Mouse (Mus musculus): ENCODE data around the gene Tspyl4. TPM values are rescaled to one million over a fixed set of nuclear protein-coding genes. Genes with fewer than 3 reads are reported as not detected.

Tspyl4 gene
- polyA plus RNA-seq, 1 experiment from 2014 or later = 0.99 TPM

- Histone ChIP-seq H3K36me3 (peaks cover 7% of the 10 kb centered on the region), H3K4me2 (peak overlapping the region; percentile 87), H3K27ac (peak overlapping the region; percentile 85), H3K9ac (peak overlapping the region; percentile 97), H3K9me3 (replicated peaks) (no peaks in the 10 kb centered on the region), H3K27me3 (no peaks in the 10 kb centered on the region), H3K4me1 (replicated peaks) (peaks cover 20% of the 10 kb centered on the region), H3K4me3 (replicated peaks) (peak overlapping the region; percentile 98)
- DNase-seq (no peak), ATAC-seq (ENCODE audit: low read depth) (peak; percentile 57)
- 4% methylated on average over 47 of the region's 47 CpGs for WGBS (ENCODE audit: insufficient replicate concordance)
Observed at GRCm38 (mm10) chr10:34282420-34283238, 14.6 kb upstream of the Tspyl4 start.

GRCm38 (mm10) chr10:34296911-34297298 is 337 bp upstream of the Tspyl4 start:
- H3K27ac ChIP-seq = no peak overlapping the region
- no peaks in the 10 kb centered on the region for H3K9me3 ChIP-seq (replicated peaks)
- no peak for DNase-seq
- no peak overlapping the region for H3K9ac ChIP-seq
- peak overlapping the region; percentile 67 for H3K4me3 ChIP-seq (replicated peaks)
- ATAC-seq (ENCODE audit: low read depth) = no peak
- peak overlapping the region; percentile 92 for H3K4me2 ChIP-seq
- peaks cover 12% of the 10 kb centered on the region; the same call in 1 of the 2 replicates for H3K27me3 ChIP-seq
- H3K36me3 ChIP-seq = no peaks in the 10 kb centered on the region
- 8% methylated on average over 13 of the region's 13 CpGs for WGBS (ENCODE audit: insufficient replicate concordance)
- H3K4me1 ChIP-seq (replicated peaks) = peaks cover 13% of the 10 kb centered on the region

- 44% methylated on average over 25 of the region's 25 CpGs for WGBS (ENCODE audit: insufficient replicate concordance)
- Histone ChIP-seq H3K27ac (no peak overlapping the region), H3K9me3 (replicated peaks) (no peaks in the 10 kb centered on the region), H3K27me3 (peaks cover 12% of the 10 kb centered on the region; the same call in 1 of the 2 replicates), H3K4me1 (replicated peaks) (peaks cover 13% of the 10 kb centered on the region), H3K9ac (peak overlapping the region; percentile 55), H3K36me3 (no peaks in the 10 kb centered on the region), H3K4me3 (replicated peaks) (peak overlapping the region; percentile 67), H3K4me2 (peak overlapping the region; percentile 92)
- DNase-seq (no peak), ATAC-seq (ENCODE audit: low read depth) (no peak)
Observed at GRCm38 (mm10) chr10:34297980-34298753, 925 bp downstream of the Tspyl4 start.

GRCm38 (mm10) chr10:34300368-34300767 is 3.1 kb downstream of the Tspyl4 start:
- no peak overlapping the region for H3K4me2 ChIP-seq
- H3K27me3 ChIP-seq = peaks cover 12% of the 10 kb centered on the region; the same call in 1 of the 2 replicates
- H3K9me3 ChIP-seq (replicated peaks) = no peaks in the 10 kb centered on the region
- H3K4me3 ChIP-seq (replicated peaks) = no peak overlapping the region
- no peak for DNase-seq
- H3K4me1 ChIP-seq (replicated peaks) = peaks cover 13% of the 10 kb centered on the region
- H3K9ac ChIP-seq = no peak overlapping the region
- no peak overlapping the region for H3K27ac ChIP-seq
- no peaks in the 10 kb centered on the region for H3K36me3 ChIP-seq
- ATAC-seq (ENCODE audit: low read depth) = no peak
- 59% methylated on average over 5 of the region's 5 CpGs for WGBS (ENCODE audit: insufficient replicate concordance)

GRCm38 (mm10) chr10:34307070-34307469 is 9.8 kb downstream of the Tspyl4 start:
- ATAC-seq (ENCODE audit: low read depth) = no peak

GRCm38 (mm10) chr10:34309915-34310685 is 12.9 kb downstream of the Tspyl4 start:
- WGBS (ENCODE audit: insufficient replicate concordance) = 55% methylated on average over 9 of the region's 9 CpGs
- Histone ChIP-seq H3K4me2 (no peak overlapping the region), H3K4me3 (replicated peaks) (no peak overlapping the region), H3K4me1 (replicated peaks) (no peaks in the 10 kb centered on the region), H3K36me3 (no peaks in the 10 kb centered on the region), H3K9ac (no peak overlapping the region), H3K27ac (no peak overlapping the region), H3K27me3 (no peaks in the 10 kb centered on the region), H3K9me3 (replicated peaks) (no peaks in the 10 kb centered on the region)
- no peak for DNase-seq
- no peak for ATAC-seq (ENCODE audit: low read depth)

More at GRCm38 (mm10) chr10:34307070-34307469, 9.8 kb downstream of the Tspyl4 start:
- Histone ChIP-seq H3K4me2 (no peak overlapping the region), H3K9me3 (replicated peaks) (no peaks in the 10 kb centered on the region), H3K4me3 (replicated peaks) (no peak overlapping the region), H3K36me3 (no peaks in the 10 kb centered on the region), H3K27ac (no peak overlapping the region), H3K9ac (no peak overlapping the region), H3K4me1 (replicated peaks) (no peaks in the 10 kb centered on the region), H3K27me3 (no peaks in the 10 kb centered on the region)
- no peak for DNase-seq

GRCm38 (mm10) chr10:34312536-34312935 is 15.3 kb downstream of the Tspyl4 start:
- Histone ChIP-seq H3K9me3 (replicated peaks) (no peaks in the 10 kb centered on the region), H3K27me3 (no peaks in the 10 kb centered on the region), H3K4me1 (replicated peaks) (peaks cover 4% of the 10 kb centered on the region), H3K9ac (no peak overlapping the region), H3K27ac (no peak overlapping the region), H3K4me3 (replicated peaks) (no peak overlapping the region), H3K4me2 (no peak overlapping the region), H3K36me3 (no peaks in the 10 kb centered on the region)
- DNase-seq = no peak
- WGBS (ENCODE audit: insufficient replicate concordance) = 64% methylated on average over 3 of the region's 3 CpGs
- no peak for ATAC-seq (ENCODE audit: low read depth)

GRCm38 (mm10) chr10:34316571-34317216 is 19.5 kb downstream of the Tspyl4 start:
- Histone ChIP-seq H3K27ac (no peak overlapping the region), H3K4me3 (replicated peaks) (no peak overlapping the region), H3K9ac (no peak overlapping the region), H3K27me3 (no peaks in the 10 kb centered on the region), H3K9me3 (replicated peaks) (no peaks in the 10 kb centered on the region), H3K4me2 (no peak overlapping the region), H3K36me3 (no peaks in the 10 kb centered on the region), H3K4me1 (replicated peaks) (peaks cover 4% of the 10 kb centered on the region)
- WGBS (ENCODE audit: insufficient replicate concordance) = 13% methylated on average over 3 of the region's 3 CpGs
- DNase-seq (no peak), ATAC-seq (ENCODE audit: low read depth) (peak; percentile 29; the same call in 1 of the 2 replicates)

- Histone ChIP-seq H3K9ac (no peak overlapping the region), H3K9me3 (replicated peaks) (no peaks in the 10 kb centered on the region), H3K27me3 (no peaks in the 10 kb centered on the region), H3K4me3 (replicated peaks) (no peak overlapping the region), H3K27ac (no peak overlapping the region), H3K4me1 (replicated peaks) (peaks cover 4% of the 10 kb centered on the region), H3K4me2 (no peak overlapping the region), H3K36me3 (no peaks in the 10 kb centered on the region)
- ATAC-seq (ENCODE audit: low read depth) (no peak), DNase-seq (no peak)
- 56% methylated on average over 2 of the region's 2 CpGs for WGBS (ENCODE audit: insufficient replicate concordance)
Observed at GRCm38 (mm10) chr10:34317217-34317606, 20.0 kb downstream of the Tspyl4 start.

GRCm38 (mm10) chr10:34320809-34321208 is 23.6 kb downstream of the Tspyl4 start:
- Histone ChIP-seq H3K27me3 (no peaks in the 10 kb centered on the region), H3K9ac (no peak overlapping the region), H3K4me2 (no peak overlapping the region), H3K36me3 (no peaks in the 10 kb centered on the region), H3K9me3 (replicated peaks) (no peaks in the 10 kb centered on the region), H3K4me1 (replicated peaks) (peaks cover 4% of the 10 kb centered on the region), H3K4me3 (replicated peaks) (no peak overlapping the region), H3K27ac (no peak overlapping the region)
- no peak for DNase-seq
- ATAC-seq (ENCODE audit: low read depth) = no peak
- WGBS (ENCODE audit: insufficient replicate concordance) = 66% methylated on average over 2 of the region's 2 CpGs

- Histone ChIP-seq H3K4me3 (replicated peaks) (no peak overlapping the region), H3K36me3 (no peaks in the 10 kb centered on the region), H3K9ac (no peak overlapping the region), H3K4me2 (no peak overlapping the region), H3K27ac (no peak overlapping the region), H3K27me3 (no peaks in the 10 kb centered on the region), H3K9me3 (replicated peaks) (no peaks in the 10 kb centered on the region), H3K4me1 (replicated peaks) (no peaks in the 10 kb centered on the region)
- WGBS (ENCODE audit: insufficient replicate concordance) = 24% methylated on average over 4 of the region's 4 CpGs
- ATAC-seq (ENCODE audit: low read depth) = no peak
- DNase-seq = no peak
Observed at GRCm38 (mm10) chr10:34326701-34327100, 29.5 kb downstream of the Tspyl4 start.
